Mouse (Mus musculus) CH12.LX (cell line): ENCODE data around the gene Ffar4. TPM values are rescaled to one million over a fixed set of nuclear protein-coding genes. Genes with fewer than 3 reads are reported as not detected.
A peak's percentile ranks its signal among the peaks of the same experiment; 100 is the strongest.

ENCODE experiments used
- DNase-seq: peaks from one replicate; pipeline ENCODE4 v3.0.0-alpha.2; 2013; ENCODE audit errors: extremely low read depth
- H3K27ac ChIP-seq: 2 replicates; pipeline ENCODE4 v1.5.1; 2012; ENCODE audit warnings: low read depth, mild to moderate bottlenecking, control low read depth, moderate library complexity; ENCODE audit not compliant: insufficient read depth
- H3K27me3 ChIP-seq: replicated peaks from 2 replicates; pipeline ENCODE3; 2012; ENCODE audit warnings: inconsistent platforms
- H3K36me3 ChIP-seq, 2 experiments: replicated peaks in 1 of 2; 2 replicates each; pipeline versions ENCODE3 to v1.6.1; 2012; ENCODE audit warnings: inconsistent platforms in 1 of 2, low read length in 1 of 2, mild to moderate bottlenecking in 1 of 2, mixed read lengths in 1 of 2, moderate library complexity in 1 of 2; ENCODE audit not compliant: control insufficient read depth in 1 of 2, insufficient read depth in 1 of 2
- H3K4me1 ChIP-seq, 2 experiments: 2 replicates each; pipeline ENCODE4 v1.6.1; 2012; ENCODE audit warnings: inconsistent platforms in 1 of 2, moderate library complexity in 1 of 2; ENCODE audit not compliant: insufficient read depth in 2 of 2, control insufficient read depth in 1 of 2
- H3K4me2 ChIP-seq: 2 replicates; pipeline ENCODE4 v1.6.1; 2012; ENCODE audit warnings: low read depth, mild to moderate bottlenecking, control low read depth; ENCODE audit not compliant: poor library complexity, insufficient read depth, severe bottlenecking
- H3K4me3 ChIP-seq, 3 experiments: fragments of 150-350 bp in 1 of 3; sonication (generic) in 1 of 3; replicated peaks in 1 of 3; 2 replicates each; pipeline versions ENCODE3 to v1.5.1; 2011 to 2012; ENCODE audit warnings: low read depth in 2 of 3, low read length in 2 of 3, mild to moderate bottlenecking in 2 of 3, moderate library complexity in 2 of 3, control low read depth in 1 of 3, improper control_type of control experiment in 1 of 3, inconsistent platforms in 1 of 3, mixed read lengths in 1 of 3; ENCODE audit not compliant: poor library complexity in 1 of 3
- H3K79me2 ChIP-seq: replicated peaks from 2 replicates; pipeline ENCODE4 v1.6.1; 2012; ENCODE audit warnings: mild to moderate bottlenecking, moderate library complexity; ENCODE audit not compliant: control insufficient read depth, poor library complexity, insufficient read depth, severe bottlenecking; ENCODE audit errors: extremely low read depth
- H3K9ac ChIP-seq: 2 replicates; pipeline ENCODE4 v1.6.1; 2012; ENCODE audit warnings: low read depth, mild to moderate bottlenecking, control low read depth, moderate library complexity; ENCODE audit not compliant: insufficient read depth
- H3K9me3 ChIP-seq: replicated peaks from 2 replicates; pipeline ENCODE3; 2012; ENCODE audit warnings: low read length, inconsistent platforms, mixed read lengths
- CTCF ChIP-seq, 2 experiments: IDR thresholded peaks in 1 of 2; conservative IDR thresholded peaks in 1 of 2; 2 replicates each; pipeline ENCODE4 v1.5.1; 2011 to 2012; ENCODE audit warnings: low read depth in 2 of 2, low read length in 2 of 2, improper control_type of control experiment in 1 of 2, inconsistent platforms in 1 of 2, mild to moderate bottlenecking in 1 of 2, moderate library complexity in 1 of 2
- HCFC1 ChIP-seq: IDR thresholded peaks from 2 replicates; pipeline ENCODE4 v1.6.1; 2012; ENCODE audit warnings: low read depth, mild to moderate bottlenecking, inconsistent platforms, low read length, improper control_type of control experiment
- IRF4 ChIP-seq: IDR thresholded peaks from 2 replicates; pipeline ENCODE4 v1.6.1; 2014; ENCODE audit warnings: low read depth, mild to moderate bottlenecking, inconsistent platforms, low read length, improper control_type of control experiment
- KAT2A ChIP-seq: IDR thresholded peaks from 2 replicates; pipeline ENCODE4 v1.6.1; 2012; ENCODE audit warnings: low read length, improper control_type of control experiment, inconsistent platforms; ENCODE audit not compliant: insufficient replicate concordance
- MAFK ChIP-seq: IDR thresholded peaks from 2 replicates; pipeline ENCODE4 v1.6.1; 2011; ENCODE audit warnings: low read length, improper control_type of control experiment; ENCODE audit not compliant: insufficient replicate concordance
- NELFE ChIP-seq: IDR thresholded peaks from 2 replicates; pipeline ENCODE4 v1.6.1; 2011; ENCODE audit warnings: low read depth, low read length, improper control_type of control experiment
- RAD21 ChIP-seq: IDR thresholded peaks from 2 replicates; pipeline ENCODE4 v1.6.1; 2011; ENCODE audit warnings: low read depth, mild to moderate bottlenecking, low read length, improper control_type of control experiment, moderate library complexity
- SIN3A ChIP-seq: IDR thresholded peaks from 2 replicates; pipeline ENCODE4 v1.6.1; 2012; ENCODE audit warnings: low read length, improper control_type of control experiment, inconsistent platforms
- SMC3 ChIP-seq: IDR thresholded peaks from 2 replicates; pipeline ENCODE4 v1.6.1; 2011; ENCODE audit warnings: low read depth, low read length, improper control_type of control experiment
- UBTF ChIP-seq: IDR thresholded peaks from 2 replicates; pipeline ENCODE4 v1.6.1; 2012; ENCODE audit warnings: low read depth, mild to moderate bottlenecking, inconsistent platforms, low read length, improper control_type of control experiment, moderate library complexity
- USF1 ChIP-seq: IDR thresholded peaks from 2 replicates; pipeline ENCODE4 v1.6.1; 2014; ENCODE audit warnings: low read depth, mild to moderate bottlenecking, inconsistent platforms, low read length, improper control_type of control experiment
- dilution Hi-C: fragments of 300-500 bp; cut with MboI; formaldehyde crosslinking; loops from 2 replicates; pipeline ENCODE4 v1.14.3; 2020; ENCODE audit warnings: low sequenced_read_pairs; ENCODE audit not compliant: extremely low pct_unique_long_range_greater_than_20kb, extremely low pct_ligation_motif_present
- in situ Hi-C: fragments of 300-500 bp; cut with MboI; formaldehyde crosslinking; loops from 3 replicates; pipeline ENCODE4 v1.14.3; 2019; ENCODE audit warnings: low sequenced_read_pairs, low pct_ligation_motif_present, low pct_unique_long_range_greater_than_20kb, mixed read lengths
- polyA plus RNA-seq: library from polyadenylated mRNA; unstranded; fragments of >175 nt; gene quantifications from 2 replicates; pipeline ENCODE4 v1.2.1, GENCODE M21; 2012; ENCODE audit warnings: low read depth; ENCODE audit not compliant: insufficient read length
- total RNA-seq, 2 experiments: library from RNA; depleted of rRNA; stranded (reverse); fragments of 300-350 nt in 1 of 2; fragments of >200 nt in 1 of 2; gene quantifications; 2 replicates each; pipeline ENCODE4 v1.2.3; 2012 to 2014

Ffar4 gene
- not detected in 2 replicates for total RNA-seq (2012; rRNA removed)
- total RNA-seq (2014; rRNA removed), result not detected in 2 replicates
- polyA plus RNA-seq, result not detected in 2 replicates

DNA sequence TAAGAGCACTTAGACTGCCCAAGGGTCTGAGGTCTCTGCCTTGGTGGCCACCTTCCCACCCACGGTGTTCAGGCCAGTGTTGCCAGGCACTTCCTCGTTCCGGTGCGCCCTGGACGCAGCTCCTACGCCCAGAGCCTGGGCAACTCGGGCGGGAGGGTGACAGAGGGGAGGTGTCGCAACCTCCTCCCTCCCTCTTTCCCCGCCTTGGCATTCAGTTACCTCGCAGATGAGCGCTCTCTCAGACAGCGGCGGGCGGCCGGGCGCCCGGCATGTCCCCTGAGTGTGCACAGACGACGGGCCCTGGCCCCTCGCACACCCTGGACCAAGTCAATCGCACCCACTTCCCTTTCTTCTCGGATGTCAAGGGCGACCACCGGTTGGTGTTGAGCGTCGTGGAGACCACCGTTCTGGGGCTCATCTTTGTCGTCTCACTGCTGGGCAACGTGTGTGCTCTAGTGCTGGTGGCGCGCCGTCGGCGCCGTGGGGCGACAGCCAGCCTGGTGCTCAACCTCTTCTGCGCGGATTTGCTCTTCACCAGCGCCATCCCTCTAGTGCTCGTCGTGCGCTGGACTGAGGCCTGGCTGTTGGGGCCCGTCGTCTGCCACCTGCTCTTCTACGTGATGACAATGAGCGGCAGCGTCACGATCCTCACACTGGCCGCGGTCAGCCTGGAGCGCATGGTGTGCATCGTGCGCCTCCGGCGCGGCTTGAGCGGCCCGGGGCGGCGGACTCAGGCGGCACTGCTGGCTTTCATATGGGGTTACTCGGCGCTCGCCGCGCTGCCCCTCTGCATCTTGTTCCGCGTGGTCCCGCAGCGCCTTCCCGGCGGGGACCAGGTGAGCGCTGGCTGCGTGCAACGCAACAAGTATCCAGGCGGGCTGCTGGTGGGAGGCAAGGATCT is at the start of gene Ffar4:
TSS of gene Ffar4 (plus strand) at position 214 of the 901 bp plus-strand sequence.
- Histone ChIP-seq H3K9me3 (peaks cover 4% of the 10 kb centered on the region), H3K36me3 (no peaks in the 10 kb centered on the region), H3K79me2 (no peaks in the 10 kb centered on the region), H3K4me3 (no peak within 1 kb of the TSS), H3K4me1 (peaks cover 5 to 11% of the 10 kb centered on the region in 2 experiments; a peak in 3 of 4 replicates), H3K27ac (no peak within 1 kb of the TSS), H3K9ac (no peak within 1 kb of the TSS)
- no peak for TF ChIP-seq USF1
- TF ChIP-seq, all 38 proteins: peak for 0
- H3K27me3 ChIP-seq, result no peaks in the 10 kb centered on the region
- DNase-seq, result no peak
- dilution Hi-C loops, result no loop called here
- in situ Hi-C loops, result no loop called here
- H3K4me2 ChIP-seq, result no peak within 1 kb of the TSS

DNA sequence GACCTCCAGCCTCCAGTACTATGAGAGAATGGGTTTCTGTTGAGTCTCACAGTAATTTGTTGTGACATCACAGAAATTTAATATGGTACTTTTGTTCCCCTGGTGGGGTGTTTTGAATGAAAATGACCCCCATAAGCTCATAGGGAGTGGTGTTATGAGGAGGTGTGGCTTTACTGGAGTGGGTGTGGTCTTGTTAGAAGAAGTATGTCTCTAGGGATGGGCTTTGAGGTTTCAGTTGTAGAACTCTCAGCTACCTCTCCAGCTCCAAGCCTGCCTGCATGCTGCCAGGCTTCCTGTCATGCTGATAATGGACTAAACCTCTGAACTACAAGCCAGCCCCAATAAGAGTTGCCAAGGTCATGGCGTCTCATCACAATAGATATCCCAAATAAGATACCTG is 47.2 kb upstream of the Ffar4 start:
- DNase-seq, result peak; percentile 39
- H3K4me3 ChIP-seq, result no peak overlapping the region
- in situ Hi-C loops, result loop anchor here (5.0 kb wide), 1 partner anchor 92 kb away; no protein-coding TSS in a partner anchor
- no peak overlapping the region for H3K9ac ChIP-seq
- H3K27me3 ChIP-seq, result no peaks in the 10 kb centered on the region
- no peaks in the 10 kb centered on the region for H3K9me3 ChIP-seq
- H3K4me1 ChIP-seq, result peaks cover 2 to 19% of the 10 kb centered on the region in 2 experiments; a peak in 2 of 4 replicates
- dilution Hi-C loops, result no loop called here
- TF ChIP-seq KAT2A (no peak), NELFE (no peak), UBTF (no peak), IRF4 (no peak), HCFC1 (no peak)
- no peak overlapping the region for H3K4me2 ChIP-seq
- H3K36me3 ChIP-seq, result no peaks in the 10 kb centered on the region
- H3K79me2 ChIP-seq, result no peaks in the 10 kb centered on the region
- H3K27ac ChIP-seq, result no peak overlapping the region

- peak overlapping the region; percentile 74 for H3K4me2 ChIP-seq
- H3K9me3 ChIP-seq, result no peaks in the 10 kb centered on the region
- peak; percentile 21 for DNase-seq
- peak overlapping the region; percentile 78 to 90 (median 84) for H3K4me3 ChIP-seq
- peaks cover 22% of the 10 kb centered on the region for H3K79me2 ChIP-seq
- peak; percentile 90 for TF ChIP-seq MAFK
- peak; percentile 66 for TF ChIP-seq SMC3
- no peak for TF ChIP-seq HCFC1
- TF ChIP-seq SIN3A, result peak; percentile 32; the same call in 1 of the 2 replicates
- TF ChIP-seq RAD21, result peak; percentile 47
- TF ChIP-seq CTCF (conservative IDR thresholded peaks at IDR 0.05 in 1 of 2, IDR thresholded peaks at IDR 0.05 in 1 of 2; ENCODE audit: low read depth in 2 of 2, low read length in 2 of 2), result peak in 1 of 2 experiments; percentile 65; a peak in 2 of 4 replicates
- H3K27me3 ChIP-seq, result no peaks in the 10 kb centered on the region
- H3K9ac ChIP-seq, result peak overlapping the region; percentile 0; the same call in 1 of the 2 replicates
- H3K4me1 ChIP-seq, result peaks cover 5 to 31% of the 10 kb centered on the region in 2 experiments; a peak in 3 of 4 replicates
- in situ Hi-C loops (loop anchor here (5.0 kb wide), 1 partner anchor 96 kb away; no protein-coding TSS in a partner anchor), dilution Hi-C loops (no loop called here)
- no peak overlapping the region for H3K27ac ChIP-seq
- peaks cover 5 to 17% of the 10 kb centered on the region in 2 experiments for H3K36me3 ChIP-seq
Measured at GRCm38 (mm10) chr19:38053227-38054041, 43.4 kb upstream of the Ffar4 start.
